Mouse (Mus musculus): ENCODE measurements around the gene Men1. TPM values are rescaled to one million over a fixed set of nuclear protein-coding genes. Genes with fewer than 3 reads are reported as not detected.

Men1 gene
- polyA plus RNA-seq, 1 experiment from 2014 or later, result 122 TPM

DNA sequence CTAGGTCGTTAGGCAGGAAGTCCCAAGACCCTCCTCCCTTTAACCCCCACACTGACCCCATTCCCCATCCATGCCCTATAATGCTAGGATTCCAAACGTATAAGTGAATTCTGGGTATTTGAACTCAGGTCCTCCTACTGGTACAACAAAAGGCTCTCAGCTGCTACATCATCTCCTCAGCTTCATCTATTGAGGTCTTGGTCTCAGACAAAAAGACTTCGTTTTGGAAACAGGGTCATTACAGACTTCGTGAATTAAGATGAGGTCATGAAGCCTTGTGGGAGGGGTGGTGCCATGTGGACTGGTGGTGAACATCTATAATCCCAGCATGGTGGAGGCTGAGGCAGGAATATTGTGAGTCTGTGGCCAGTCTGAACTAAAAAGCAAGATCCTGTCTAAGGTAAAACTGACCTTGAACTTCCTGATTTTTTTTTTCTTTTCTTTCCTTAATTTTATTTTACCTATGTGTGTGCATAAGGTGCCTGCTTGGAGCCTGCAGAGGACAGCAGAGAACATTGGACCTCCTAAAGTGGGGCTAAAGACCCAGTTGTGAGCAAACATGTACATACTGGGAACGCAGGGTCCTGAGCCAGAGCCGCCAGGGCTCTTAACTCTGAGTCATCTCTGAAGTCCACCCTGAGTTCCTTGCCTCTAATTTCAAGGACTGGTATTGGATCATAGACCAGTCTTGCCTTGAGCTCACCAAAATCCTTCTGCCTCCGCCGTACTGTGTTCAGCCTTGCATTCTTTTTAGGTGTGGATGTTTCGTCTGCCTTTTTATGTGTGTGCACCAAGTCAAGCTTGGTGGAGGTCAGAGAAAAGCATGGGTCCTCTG is 801 bp upstream of the Men1 start:
- 69% methylated on average over 9 of the region's 9 CpGs for WGBS
- Histone ChIP-seq H3K4me3 (peak overlapping the region; percentile 88), H3K4me1 (peaks cover 39% of the 10 kb centered on the region), H3K9me3 (no peaks in the 10 kb centered on the region), H3K27me3 (replicated peaks; ENCODE audit: low read depth, poor library complexity, severe bottlenecking) (no peaks in the 10 kb centered on the region), H3K27ac (replicated peaks) (peak overlapping the region; percentile 89), H3K36me3 (replicated peaks) (peaks cover 26% of the 10 kb centered on the region)
- no peak for DNase-seq (ENCODE audit: low spot score)

DNA sequence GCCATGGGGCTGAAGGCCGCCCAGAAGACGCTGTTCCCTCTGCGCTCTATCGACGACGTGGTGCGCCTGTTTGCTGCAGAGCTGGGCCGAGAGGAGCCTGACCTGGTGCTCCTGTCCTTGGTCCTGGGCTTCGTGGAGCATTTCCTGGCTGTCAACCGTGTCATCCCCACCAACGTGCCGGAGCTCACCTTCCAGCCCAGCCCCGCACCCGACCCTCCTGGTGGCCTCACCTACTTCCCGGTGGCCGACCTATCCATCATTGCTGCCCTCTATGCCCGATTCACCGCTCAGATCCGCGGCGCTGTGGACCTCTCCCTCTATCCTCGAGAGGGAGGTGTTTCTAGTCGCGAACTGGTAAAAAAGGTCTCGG is 664 bp downstream of the Men1 start:
- no peaks in the 10 kb centered on the region for H3K9me3 ChIP-seq
- under 1% methylated on average over 25 of the region's 25 CpGs for WGBS
- peaks cover 40% of the 10 kb centered on the region for H3K36me3 ChIP-seq (replicated peaks)
- H3K27ac ChIP-seq (replicated peaks), result peak overlapping the region; percentile 89
- H3K27me3 ChIP-seq (replicated peaks; ENCODE audit: low read depth, poor library complexity, severe bottlenecking), result no peaks in the 10 kb centered on the region
- no peak for DNase-seq (ENCODE audit: low spot score)
- peaks cover 50% of the 10 kb centered on the region for H3K4me1 ChIP-seq
- peak overlapping the region; percentile 88 for H3K4me3 ChIP-seq

DNA sequence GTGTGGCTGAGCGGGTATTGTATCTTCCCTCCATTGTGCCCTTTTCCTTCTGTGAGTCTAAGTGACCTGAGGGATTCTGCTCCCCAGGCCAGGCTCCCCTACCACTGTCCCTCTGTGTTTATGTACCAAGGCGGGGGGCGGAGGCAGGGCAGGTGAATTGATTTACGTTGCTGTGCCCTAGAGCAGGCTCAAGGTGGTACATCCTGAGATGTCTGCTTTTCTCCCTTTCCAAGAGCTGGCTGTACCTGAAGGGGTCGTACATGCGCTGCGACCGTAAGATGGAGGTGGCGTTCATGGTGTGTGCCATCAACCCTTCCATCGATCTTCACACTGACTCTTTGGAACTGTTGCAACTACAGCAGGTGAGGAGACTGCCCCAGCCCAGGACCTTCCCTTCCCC is 2.1 kb downstream of the Men1 start:
- WGBS, result 95% methylated on average over 10 of the region's 10 CpGs
- no peak for DNase-seq (ENCODE audit: low spot score)
- Histone ChIP-seq H3K4me1 (peaks cover 62% of the 10 kb centered on the region), H3K36me3 (replicated peaks) (peaks cover 40% of the 10 kb centered on the region), H3K9me3 (no peaks in the 10 kb centered on the region), H3K4me3 (peak overlapping the region; percentile 88), H3K27ac (replicated peaks) (no peak overlapping the region), H3K27me3 (replicated peaks; ENCODE audit: low read depth, poor library complexity, severe bottlenecking) (no peaks in the 10 kb centered on the region)

DNA sequence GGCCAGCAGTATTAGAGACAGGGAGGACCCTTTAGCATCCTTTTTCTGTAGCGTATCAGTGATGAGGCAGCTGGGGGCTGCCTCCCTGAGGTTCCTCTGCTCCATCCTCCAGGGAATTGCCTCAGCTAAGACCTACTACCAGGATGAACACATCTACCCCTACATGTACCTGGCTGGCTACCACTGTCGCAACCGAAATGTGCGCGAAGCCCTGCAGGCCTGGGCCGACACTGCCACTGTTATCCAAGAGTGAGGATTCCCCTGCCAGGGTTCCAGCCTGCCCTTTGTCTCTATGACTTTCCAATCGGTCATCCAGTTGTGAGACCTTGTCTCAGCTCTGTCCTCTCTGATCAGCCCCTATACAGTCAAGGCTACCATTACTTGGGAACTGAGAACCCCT is 3.4 kb downstream of the Men1 start:
- no peaks in the 10 kb centered on the region for H3K9me3 ChIP-seq
- H3K4me3 ChIP-seq, result 0 out of 2 replicates have a peak overlapping the region, but pooled peaks have one; percentile 6
- DNase-seq (ENCODE audit: low spot score), result no peak
- 96% methylated on average over 7 of the region's 7 CpGs for WGBS
- H3K27me3 ChIP-seq (replicated peaks; ENCODE audit: low read depth, poor library complexity, severe bottlenecking), result no peaks in the 10 kb centered on the region
- H3K36me3 ChIP-seq (replicated peaks), result peaks cover 49% of the 10 kb centered on the region
- H3K27ac ChIP-seq (replicated peaks), result no peak overlapping the region
- H3K4me1 ChIP-seq, result peaks cover 72% of the 10 kb centered on the region

- Histone ChIP-seq H3K27me3 (replicated peaks; ENCODE audit: low read depth, poor library complexity, severe bottlenecking) (no peaks in the 10 kb centered on the region), H3K27ac (replicated peaks) (no peak overlapping the region), H3K36me3 (replicated peaks) (peaks cover 55% of the 10 kb centered on the region), H3K4me3 (no peak overlapping the region), H3K4me1 (peaks cover 73% of the 10 kb centered on the region), H3K9me3 (no peaks in the 10 kb centered on the region)
- WGBS, result 93% methylated on average over 11 of the region's 11 CpGs
- no peak for DNase-seq (ENCODE audit: low spot score)
Measured at GRCm38 (mm10) chr19:6338716-6339115, 3.9 kb downstream of the Men1 start.

DNA sequence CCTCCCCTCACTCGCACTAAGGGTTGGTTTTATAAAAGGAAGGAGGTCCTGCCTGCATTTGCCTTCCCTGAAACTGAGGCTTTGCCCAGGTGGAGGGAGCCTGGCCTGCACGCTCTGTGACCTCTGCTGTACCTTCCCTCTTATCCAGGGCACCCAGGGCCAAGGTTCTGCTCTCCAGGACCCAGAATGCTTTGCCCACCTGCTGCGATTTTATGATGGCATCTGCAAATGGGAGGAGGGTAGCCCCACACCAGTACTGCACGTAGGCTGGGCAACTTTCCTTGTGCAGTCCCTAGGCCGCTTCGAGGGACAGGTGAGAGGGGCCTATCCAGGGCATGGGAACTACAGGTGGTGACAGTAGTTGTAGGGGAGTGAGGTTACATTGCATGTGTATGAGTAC is 4.4 kb downstream of the Men1 start:
- peaks cover 68% of the 10 kb centered on the region for H3K4me1 ChIP-seq
- H3K36me3 ChIP-seq (replicated peaks), result peaks cover 60% of the 10 kb centered on the region
- no peak for DNase-seq (ENCODE audit: low spot score)
- H3K27me3 ChIP-seq (replicated peaks; ENCODE audit: low read depth, poor library complexity, severe bottlenecking), result no peaks in the 10 kb centered on the region
- H3K9me3 ChIP-seq, result no peaks in the 10 kb centered on the region
- H3K27ac ChIP-seq (replicated peaks), result no peak overlapping the region
- no peak overlapping the region for H3K4me3 ChIP-seq
- WGBS, result 93% methylated on average over 6 of the region's 6 CpGs

DNA sequence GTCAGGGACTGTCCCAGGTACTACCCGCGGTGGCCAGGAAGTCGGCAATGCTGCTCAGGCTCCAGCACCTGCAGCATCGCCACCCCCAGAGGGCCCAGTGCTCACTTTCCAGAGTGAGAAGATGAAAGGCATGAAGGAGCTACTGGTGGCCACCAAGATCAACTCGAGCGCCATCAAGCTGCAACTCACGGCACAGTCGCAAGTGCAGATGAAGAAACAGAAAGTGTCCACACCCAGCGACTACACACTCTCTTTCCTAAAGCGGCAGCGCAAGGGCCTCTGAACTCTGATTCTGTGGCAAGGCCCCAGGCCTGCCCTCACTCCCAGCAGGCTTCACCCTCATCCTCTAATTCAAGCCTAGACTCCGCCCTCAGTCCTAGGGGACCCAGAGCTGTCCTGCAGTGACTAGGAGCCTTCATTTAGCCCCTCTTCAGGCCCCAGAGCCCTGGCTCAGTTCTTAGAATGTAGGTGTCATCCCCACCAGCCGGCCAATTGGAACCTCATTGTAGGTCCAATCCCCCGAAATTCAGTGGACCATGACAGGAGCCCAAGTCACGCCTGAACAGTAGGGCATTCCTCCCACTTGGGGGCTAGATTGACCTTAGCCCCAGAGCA is 5.2 kb downstream of the Men1 start:
- Histone ChIP-seq H3K36me3 (replicated peaks) (peaks cover 68% of the 10 kb centered on the region), H3K27me3 (replicated peaks; ENCODE audit: low read depth, poor library complexity, severe bottlenecking) (no peaks in the 10 kb centered on the region), H3K4me3 (peak overlapping the region; percentile 79), H3K9me3 (no peaks in the 10 kb centered on the region), H3K27ac (replicated peaks) (no peak overlapping the region), H3K4me1 (peaks cover 63% of the 10 kb centered on the region)
- DNase-seq (ENCODE audit: low spot score), result no peak
- 72% methylated on average over 15 of the region's 15 CpGs for WGBS

- peaks cover 58% of the 10 kb centered on the region for H3K4me1 ChIP-seq
Measured at GRCm38 (mm10) chr19:6340524-6341452, 6.0 kb downstream of the Men1 start, which contains the start of gene Map4k2. Gene Map4k2 (plus strand): TSS chr19:6341135.

DNA sequence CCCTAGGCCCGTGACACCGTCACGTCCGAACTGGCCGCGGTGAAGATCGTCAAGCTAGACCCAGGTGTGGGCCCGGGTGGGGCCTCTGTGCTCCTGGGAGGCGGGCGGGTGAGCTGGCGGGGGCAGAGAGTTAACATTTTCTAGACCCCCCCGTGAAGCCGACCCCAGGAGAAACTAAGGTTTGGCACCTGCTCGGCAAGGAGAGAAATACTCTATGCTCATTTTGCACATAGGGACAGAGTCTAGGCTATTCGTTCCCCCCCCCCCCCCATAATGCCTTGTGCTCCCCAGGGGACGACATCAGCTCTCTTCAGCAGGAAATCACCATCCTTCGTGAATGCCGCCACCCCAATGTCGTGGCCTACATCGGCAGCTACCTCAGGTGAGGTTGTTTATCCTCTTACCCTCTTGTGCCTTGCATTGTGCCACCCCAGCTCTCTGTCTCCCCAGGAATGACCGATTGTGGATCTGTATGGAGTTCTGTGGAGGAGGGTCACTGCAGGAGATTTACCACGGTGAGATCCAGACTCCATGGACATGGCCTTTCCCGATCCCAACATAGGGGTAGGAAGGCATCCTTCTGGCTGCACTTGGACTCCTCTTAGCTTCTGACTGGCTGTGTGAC is 6.8 kb downstream of the Men1 start:
- no peaks in the 10 kb centered on the region for H3K27me3 ChIP-seq (replicated peaks; ENCODE audit: low read depth, poor library complexity, severe bottlenecking)
- no peaks in the 10 kb centered on the region for H3K9me3 ChIP-seq
- WGBS, result 11% methylated on average over 23 of the region's 23 CpGs
- peaks cover 55% of the 10 kb centered on the region for H3K4me1 ChIP-seq
- no peak for DNase-seq (ENCODE audit: low spot score)
- peak overlapping the region; percentile 83 for H3K27ac ChIP-seq (replicated peaks)
- peaks cover 82% of the 10 kb centered on the region for H3K36me3 ChIP-seq (replicated peaks)
- H3K4me3 ChIP-seq, result peak overlapping the region; percentile 79

More at GRCm38 (mm10) chr19:6340524-6341452, 6.0 kb downstream of the Men1 start, which contains the start of gene Map4k2:
- 7% methylated on average over 72 of the region's 72 CpGs for WGBS
- Histone ChIP-seq H3K27me3 (replicated peaks; ENCODE audit: low read depth, poor library complexity, severe bottlenecking) (no peaks in the 10 kb centered on the region), H3K9me3 (no peaks in the 10 kb centered on the region), H3K27ac (replicated peaks) (peak within 1 kb of the TSS; percentile 83), H3K4me3 (peak within 1 kb of the TSS; percentile 79), H3K36me3 (replicated peaks) (peaks cover 76% of the 10 kb centered on the region)
- peak; percentile 87 for DNase-seq (ENCODE audit: low spot score)

DNA sequence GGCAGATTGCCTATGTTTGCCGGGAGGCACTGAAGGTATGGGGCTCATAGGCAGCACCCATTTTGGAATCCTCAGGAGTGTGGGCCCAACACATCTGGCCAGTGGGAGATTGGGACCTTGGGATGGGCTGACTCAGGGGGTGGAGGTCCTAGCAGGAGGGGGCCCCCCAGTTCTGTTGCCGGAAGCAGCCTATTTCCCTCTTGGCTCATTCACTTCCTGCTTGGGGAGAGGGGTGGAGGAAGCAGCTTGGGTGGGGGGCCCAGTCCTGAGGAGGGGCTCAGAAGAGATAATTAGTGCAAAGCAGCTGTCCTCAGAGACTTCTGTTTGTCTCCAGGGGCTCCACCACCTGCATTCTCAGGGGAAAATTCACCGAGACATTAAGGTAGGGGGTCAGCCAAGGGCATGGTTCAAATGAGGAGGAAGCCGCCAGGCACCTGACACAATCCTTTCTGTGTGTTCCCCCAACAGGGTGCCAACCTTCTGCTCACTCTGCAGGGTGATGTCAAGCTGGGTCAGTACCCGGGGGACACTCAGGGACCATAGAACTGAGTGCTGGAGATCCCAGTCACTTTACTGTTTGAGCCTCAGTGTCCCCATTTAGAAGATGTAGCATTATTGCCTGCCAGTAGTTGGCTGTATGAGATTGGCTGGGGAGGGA is 7.6 kb downstream of the Men1 start:
- Histone ChIP-seq H3K36me3 (replicated peaks) (peaks cover 82% of the 10 kb centered on the region), H3K27me3 (replicated peaks; ENCODE audit: low read depth, poor library complexity, severe bottlenecking) (no peaks in the 10 kb centered on the region), H3K9me3 (no peaks in the 10 kb centered on the region), H3K27ac (replicated peaks) (no peak overlapping the region; the same call in 1 of the 2 replicates), H3K4me3 (peak overlapping the region; percentile 79), H3K4me1 (peaks cover 51% of the 10 kb centered on the region)
- no peak for DNase-seq (ENCODE audit: low spot score)
- WGBS, result 76% methylated on average over 5 of the region's 5 CpGs

DNA sequence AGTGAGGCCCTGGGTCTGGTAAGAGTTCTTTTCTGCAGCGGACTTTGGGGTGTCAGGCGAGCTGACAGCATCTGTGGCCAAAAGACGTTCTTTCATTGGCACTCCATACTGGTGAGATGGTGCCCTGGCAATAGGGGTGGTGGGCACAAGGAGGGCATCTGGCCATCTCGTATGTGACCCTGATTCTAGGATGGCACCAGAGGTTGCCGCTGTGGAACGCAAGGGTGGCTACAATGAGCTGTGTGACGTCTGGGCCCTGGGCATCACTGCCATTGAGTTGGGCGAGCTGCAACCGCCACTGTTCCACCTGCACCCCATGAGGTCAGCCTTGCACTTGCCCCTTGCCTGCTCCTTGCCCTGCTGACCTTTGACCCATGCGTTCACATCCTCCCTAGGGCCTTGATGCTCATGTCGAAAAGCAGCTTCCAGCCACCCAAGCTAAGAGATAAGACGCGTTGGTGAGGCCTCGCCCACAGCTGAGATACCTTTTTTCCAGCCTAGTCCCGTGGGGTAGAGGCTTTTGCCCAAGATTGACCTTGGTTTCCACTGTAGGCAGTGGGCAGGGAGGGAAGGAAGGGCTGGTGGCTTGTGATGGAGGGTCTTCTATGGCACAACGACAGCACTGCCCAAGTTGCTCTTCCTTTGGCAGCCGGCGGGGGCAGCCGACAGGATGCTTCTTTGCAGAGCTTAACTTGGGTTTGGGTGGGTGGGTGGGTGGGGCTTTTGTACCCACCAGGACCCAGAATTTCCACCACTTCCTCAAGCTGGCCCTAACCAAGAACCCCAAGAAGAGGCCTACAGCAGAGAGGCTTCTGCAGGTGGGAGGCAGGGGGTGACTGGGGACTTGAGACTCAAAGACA is 8.5 kb downstream of the Men1 start:
- H3K9me3 ChIP-seq, result no peaks in the 10 kb centered on the region
- no peak overlapping the region for H3K4me3 ChIP-seq
- H3K27me3 ChIP-seq (replicated peaks; ENCODE audit: low read depth, poor library complexity, severe bottlenecking), result no peaks in the 10 kb centered on the region
- H3K4me1 ChIP-seq, result peaks cover 56% of the 10 kb centered on the region
- 84% methylated on average over 19 of the region's 19 CpGs for WGBS
- H3K27ac ChIP-seq (replicated peaks), result no peak overlapping the region
- DNase-seq (ENCODE audit: low spot score), result no peak
- peaks cover 82% of the 10 kb centered on the region for H3K36me3 ChIP-seq (replicated peaks)

All from embryonic facial prominence, embryonic 10.5 days (tissue).